Mouse (Mus musculus): ENCODE measurements around the gene Neurod2. TPM values are rescaled to one million over a fixed set of nuclear protein-coding genes. Genes with fewer than 3 reads are reported as not detected.

Gene Neurod2
- total RNA-seq, 4 experiments from 2014 or later = 54.9 to 63.3 (median 60.4) TPM

Other genes starting within 250 kb of the Neurod2 start
- gene Fbxl20, start 179.2 kb downstream of the Neurod2 start, total RNA-seq (2022) = 10 to 100 TPM; 33.4 to 37.5 (median 34.9) TPM
- gene Med1, start 136.4 kb downstream of the Neurod2 start, total RNA-seq (2022) = 10 to 100 TPM; 41.3 to 50.8 (median 46.0) TPM
- gene Cdk12, start 126.6 kb downstream of the Neurod2 start, total RNA-seq (2022) = 10 to 100 TPM; 36.6 to 42.6 (median 39.3) TPM
- 100 to 1,000 TPM; 502 to 655 (median 573) TPM for gene Ppp1r1b, start 18.8 kb upstream of the Neurod2 start, total RNA-seq (2022)
- gene Stard3, start 28.7 kb upstream of the Neurod2 start, total RNA-seq (2022) = 10 to 100 TPM; 35.7 to 40.8 (median 38.3) TPM
- 10 to 100 TPM in 2 of 4 experiments, 1 to 10 TPM in 2; 8.2 to 16.6 (median 12.1) TPM for gene Tcap, start 54.2 kb upstream of the Neurod2 start, total RNA-seq (2022)
- 1 to 10 TPM in 2 of 4 experiments, under 1 TPM in 2; 0.65 to 1.7 (median 0.96) TPM for gene Pnmt, start 56.8 kb upstream of the Neurod2 start, total RNA-seq (2022)
- gene Pgap3, start 70.8 kb upstream of the Neurod2 start, total RNA-seq (2022) = 10 to 100 TPM in 2 of 4 experiments, 1 to 10 TPM in 2; 8.5 to 11.1 (median 9.9) TPM
- 1 to 10 TPM; 2.0 to 2.6 (median 2.3) TPM for gene Erbb2, start 82.8 kb upstream of the Neurod2 start, total RNA-seq (2022)
- 100 to 1,000 TPM in 2 of 4 experiments, 10 to 100 TPM in 2; 93.7 to 114 (median 102) TPM for gene Mien1, start 109.3 kb upstream of the Neurod2 start, total RNA-seq (2022)
- gene Grb7, start 116.7 kb upstream of the Neurod2 start, total RNA-seq (2022) = 1 to 10 TPM; 3.6 to 5.1 (median 4.7) TPM
- under 1 TPM; 0.23 to 0.76 (median 0.52) TPM for gene Ikzf3, start 216.4 kb upstream of the Neurod2 start, total RNA-seq (2022)
- not detected for gene Zpbp2, start 221.4 kb upstream of the Neurod2 start, total RNA-seq (2022)